Mouse (Mus musculus) bone marrow macrophage, adult 2 months (primary cell): ENCODE measurements around the gene Gpr61.

Experiments
- CTCF ChIP-seq: IDR thresholded peaks from 2 replicates; pipeline ENCODE4 v1.5.1; 2012; ENCODE audit warnings: low read depth, mild to moderate bottlenecking, low read length, moderate library complexity
- POLR2A ChIP-seq: IDR thresholded peaks from 2 replicates; pipeline ENCODE4 v1.6.1; 2012; ENCODE audit warnings: mild to moderate bottlenecking, low read depth, low read length, borderline replicate concordance

- TF ChIP-seq POLR2A = no peak
- no peak for TF ChIP-seq CTCF
Measured at GRCm38 (mm10) chr3:108112246-108112645, 42.4 kb downstream of the Gpr61 start.
